Mouse (Mus musculus): ENCODE measurements around the gene Slit3. TPM values are rescaled to one million over a fixed set of nuclear protein-coding genes. Genes with fewer than 3 reads are reported as not detected.
A peak's percentile ranks its signal among the peaks of the same experiment; 100 is the strongest.

Slit3 gene
- polyA plus RNA-seq, 2 experiments, result 32.9 to 33.0 TPM

DNA sequence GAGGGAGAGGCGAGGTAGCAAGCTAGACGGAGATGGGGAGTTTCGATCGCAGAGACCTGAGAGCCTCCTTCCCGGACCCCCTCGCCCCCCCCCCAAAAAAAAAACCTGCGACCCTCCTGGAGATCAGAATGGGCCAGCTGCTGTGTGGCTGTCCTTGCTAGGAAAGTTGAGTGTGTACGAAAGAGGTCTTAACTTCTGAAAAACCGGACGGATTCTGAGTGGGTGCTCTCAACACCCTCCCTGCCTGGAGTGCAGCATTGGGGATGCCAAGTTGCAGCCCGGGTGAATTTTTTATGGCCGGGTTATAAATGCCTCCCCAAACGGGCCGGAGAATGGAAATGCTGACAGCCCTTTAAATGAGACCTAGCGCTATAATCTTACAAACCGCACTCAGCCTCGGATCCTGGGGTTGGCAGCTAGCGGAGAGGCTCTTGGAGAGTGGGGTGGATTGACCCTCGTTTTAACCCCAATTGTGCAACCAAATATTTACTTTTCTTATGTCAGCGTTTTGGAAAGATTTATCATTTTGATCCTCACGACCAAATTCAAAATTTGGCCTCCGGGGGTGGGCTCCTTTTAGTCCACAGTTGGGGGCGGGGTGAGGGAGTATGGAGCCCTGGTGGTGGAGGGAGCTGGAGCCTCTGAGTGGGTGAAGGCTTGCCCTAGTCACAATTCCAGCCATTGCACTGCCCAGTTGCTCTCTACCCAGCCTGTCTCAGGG, 1.2 kb downstream of the Slit3 start:
- Histone ChIP-seq H3K9me3 (ENCODE audit: control insufficient read depth, low read length) (no peaks in the 10 kb centered on the region), H3K36me3 (ENCODE audit: control insufficient read depth, insufficient read depth, low read length) (no peaks in the 10 kb centered on the region), H3K27ac (replicated peaks; ENCODE audit: low read depth, low read length) (no peak overlapping the region), H3K9ac (ENCODE audit: low read depth, low read length, severe bottlenecking) (peak overlapping the region; percentile 73), H3K27me3 (ENCODE audit: control insufficient read depth, insufficient read depth, low read length) (no peaks in the 10 kb centered on the region), H3K4me3 (replicated peaks; ENCODE audit: low read length) (peak overlapping the region; percentile 77), H3K4me2 (replicated peaks; ENCODE audit: low read depth, low read length, severe bottlenecking) (peak overlapping the region; percentile 74), H3K4me1 (ENCODE audit: control insufficient read depth, insufficient read depth, low read length) (peaks cover 44% of the 10 kb centered on the region)
- DNase-seq (ENCODE audit: low spot score) (no peak), ATAC-seq (ENCODE audit: low FRiP score, low read depth) (no peak)
- no peak for TF ChIP-seq POLR2A (IDR thresholded peaks at IDR 0.05; ENCODE audit: borderline replicate concordance, extremely low read depth, insufficient read depth, insufficient read length)
- WGBS, result 2% methylated on average over 23 of the region's 23 CpGs

DNA sequence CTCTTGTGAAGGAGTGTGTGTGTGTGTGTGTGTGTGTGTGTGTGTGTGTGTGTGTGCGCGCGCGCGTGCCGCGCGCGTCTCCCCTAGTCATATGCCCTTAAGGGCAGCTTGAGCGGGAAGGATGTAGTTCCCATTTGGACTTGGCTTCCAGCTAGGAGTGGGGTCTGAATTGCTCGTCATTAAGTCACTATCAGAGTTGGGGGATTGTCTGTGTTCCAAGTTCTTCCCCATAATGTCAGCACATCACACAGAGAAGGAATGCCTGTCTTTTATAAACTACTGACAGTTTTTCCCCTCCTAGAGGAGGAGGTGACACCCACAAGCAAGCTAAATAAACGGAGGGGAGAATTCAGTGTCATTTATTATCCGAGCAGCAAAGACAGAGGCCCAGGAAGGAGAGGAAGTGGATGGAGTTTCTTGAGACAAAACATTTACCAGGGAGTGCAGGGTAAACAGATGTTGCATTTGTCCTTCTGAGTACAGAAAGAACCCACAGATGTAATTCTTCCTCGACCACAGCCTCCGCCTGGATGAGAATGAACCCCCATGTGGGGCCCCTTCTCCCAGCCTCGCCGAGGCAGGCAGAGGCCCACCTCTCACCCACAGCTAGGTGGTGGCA, 3.6 kb downstream of the Slit3 start:
- no peak for DNase-seq (ENCODE audit: low spot score)
- Histone ChIP-seq H3K36me3 (ENCODE audit: control insufficient read depth, insufficient read depth, low read length) (no peaks in the 10 kb centered on the region), H3K27ac (replicated peaks; ENCODE audit: low read depth, low read length) (no peak overlapping the region), H3K4me1 (ENCODE audit: control insufficient read depth, insufficient read depth, low read length) (peaks cover 38% of the 10 kb centered on the region), H3K4me3 (replicated peaks; ENCODE audit: low read length) (peak overlapping the region; percentile 6), H3K9me3 (ENCODE audit: control insufficient read depth, low read length) (no peaks in the 10 kb centered on the region), H3K27me3 (ENCODE audit: control insufficient read depth, insufficient read depth, low read length) (no peaks in the 10 kb centered on the region), H3K4me2 (replicated peaks; ENCODE audit: low read depth, low read length, severe bottlenecking) (peak overlapping the region; percentile 74), H3K9ac (ENCODE audit: low read depth, low read length, severe bottlenecking) (peak overlapping the region; percentile 26; the same call in 1 of the 2 replicates)
- WGBS, result 39% methylated on average over 14 of the region's 17 CpGs
- no peak for ATAC-seq (ENCODE audit: low FRiP score, low read depth)
- TF ChIP-seq POLR2A (IDR thresholded peaks at IDR 0.05; ENCODE audit: borderline replicate concordance, extremely low read depth, insufficient read depth, insufficient read length), result no peak

DNA sequence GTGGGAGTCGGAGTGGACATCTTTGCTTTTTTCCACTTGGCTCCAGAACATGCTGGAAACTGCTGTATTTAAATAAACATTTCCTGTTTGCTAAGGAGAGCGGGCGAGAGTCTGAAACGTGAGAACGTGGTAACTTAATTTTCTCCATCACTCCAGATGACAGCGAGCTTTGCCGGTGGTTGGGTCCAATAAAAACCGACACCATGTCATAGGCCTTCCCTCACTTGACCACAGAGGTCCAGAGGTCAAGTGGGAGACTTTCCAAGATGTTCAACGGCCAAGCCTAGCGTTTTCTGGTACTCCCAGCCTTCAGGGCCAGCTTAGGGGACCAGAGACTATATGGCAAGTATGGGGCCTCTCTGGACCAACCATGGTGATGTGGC, 4.1 kb downstream of the Slit3 start:
- Histone ChIP-seq H3K9me3 (ENCODE audit: control insufficient read depth, low read length) (no peaks in the 10 kb centered on the region), H3K4me3 (replicated peaks; ENCODE audit: low read length) (peak overlapping the region; percentile 6), H3K27me3 (ENCODE audit: control insufficient read depth, insufficient read depth, low read length) (no peaks in the 10 kb centered on the region), H3K4me2 (replicated peaks; ENCODE audit: low read depth, low read length, severe bottlenecking) (peak overlapping the region; percentile 74), H3K9ac (ENCODE audit: low read depth, low read length, severe bottlenecking) (peak overlapping the region; percentile 26; the same call in 1 of the 2 replicates), H3K4me1 (ENCODE audit: control insufficient read depth, insufficient read depth, low read length) (peaks cover 35% of the 10 kb centered on the region), H3K27ac (replicated peaks; ENCODE audit: low read depth, low read length) (no peak overlapping the region), H3K36me3 (ENCODE audit: control insufficient read depth, insufficient read depth, low read length) (no peaks in the 10 kb centered on the region)
- ATAC-seq (ENCODE audit: low FRiP score, low read depth), result no peak
- no peak for DNase-seq (ENCODE audit: low spot score)
- TF ChIP-seq POLR2A (IDR thresholded peaks at IDR 0.05; ENCODE audit: borderline replicate concordance, extremely low read depth, insufficient read depth, insufficient read length), result no peak
- 15% methylated on average over 10 of the region's 10 CpGs for WGBS

DNA sequence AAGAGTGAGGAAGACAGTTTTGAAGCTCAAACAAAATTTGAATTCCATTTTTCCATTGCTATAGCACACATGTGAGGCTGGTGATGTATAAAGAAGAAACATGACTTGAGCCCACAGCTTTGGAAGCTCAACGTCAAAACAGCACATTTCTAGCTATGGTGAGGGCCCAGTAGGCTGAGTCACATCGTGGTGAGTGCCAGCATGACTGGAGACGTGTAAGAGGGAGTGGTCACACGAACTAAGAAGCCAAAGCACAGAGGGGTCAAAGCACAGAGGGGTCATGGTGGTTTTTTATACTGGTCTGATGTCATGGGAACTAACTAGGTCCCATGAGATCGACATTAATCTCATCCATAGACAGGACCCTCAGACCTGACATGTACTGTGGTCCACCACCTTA, 10.7 kb downstream of the Slit3 start:
- Histone ChIP-seq H3K27ac (replicated peaks; ENCODE audit: low read depth, low read length) (no peak overlapping the region), H3K27me3 (ENCODE audit: control insufficient read depth, insufficient read depth, low read length) (no peaks in the 10 kb centered on the region), H3K9ac (ENCODE audit: low read depth, low read length, severe bottlenecking) (no peak overlapping the region), H3K4me1 (ENCODE audit: control insufficient read depth, insufficient read depth, low read length) (no peaks in the 10 kb centered on the region), H3K9me3 (ENCODE audit: control insufficient read depth, low read length) (no peaks in the 10 kb centered on the region), H3K4me2 (replicated peaks; ENCODE audit: low read depth, low read length, severe bottlenecking) (no peak overlapping the region), H3K36me3 (ENCODE audit: control insufficient read depth, insufficient read depth, low read length) (no peaks in the 10 kb centered on the region), H3K4me3 (replicated peaks; ENCODE audit: low read length) (no peak overlapping the region)
- 83% methylated on average over 5 of the region's 5 CpGs for WGBS
- no peak for TF ChIP-seq POLR2A (IDR thresholded peaks at IDR 0.05; ENCODE audit: borderline replicate concordance, extremely low read depth, insufficient read depth, insufficient read length)
- DNase-seq (ENCODE audit: low spot score), result no peak
- no peak for ATAC-seq (ENCODE audit: low FRiP score, low read depth)

GRCm38 (mm10) chr11:35136625-35137024, 15.6 kb downstream of the Slit3 start:
- H3K4me2 ChIP-seq (replicated peaks; ENCODE audit: low read depth, low read length, severe bottlenecking), result no peak overlapping the region
- no peak overlapping the region for H3K27ac ChIP-seq (replicated peaks; ENCODE audit: low read depth, low read length)
- no peak overlapping the region for H3K9ac ChIP-seq (ENCODE audit: low read depth, low read length, severe bottlenecking)
- no peak for ATAC-seq (ENCODE audit: low FRiP score, low read depth)
- no peaks in the 10 kb centered on the region for H3K9me3 ChIP-seq (ENCODE audit: control insufficient read depth, low read length)
- WGBS, result 90% methylated on average over 9 of the region's 9 CpGs
- H3K4me3 ChIP-seq (replicated peaks; ENCODE audit: low read length), result no peak overlapping the region
- DNase-seq (ENCODE audit: low spot score), result no peak
- TF ChIP-seq POLR2A (IDR thresholded peaks at IDR 0.05; ENCODE audit: borderline replicate concordance, extremely low read depth, insufficient read depth, insufficient read length), result no peak
- 0 out of 2 replicates have a peak, but pooled peaks cover 9% of the 10 kb centered on the region for H3K4me1 ChIP-seq (ENCODE audit: control insufficient read depth, insufficient read depth, low read length)
- no peaks in the 10 kb centered on the region for H3K27me3 ChIP-seq (ENCODE audit: control insufficient read depth, insufficient read depth, low read length)
- no peaks in the 10 kb centered on the region for H3K36me3 ChIP-seq (ENCODE audit: control insufficient read depth, insufficient read depth, low read length)

Measured in limb, embryonic 14.5 days (tissue).